Mouse (Mus musculus) stomach, postnatal 0 days (tissue): Measurements from ENCODE around the gene Zmynd10. TPM values are rescaled to one million over a fixed set of nuclear protein-coding genes. Genes with fewer than 3 reads are reported as not detected.

Experiments used
- ATAC-seq: fragments of 200-750 bp; cut with Nextera tagmentation; 2 replicates; pipeline ENCODE4 v1.8.0; 2017; ENCODE audit not compliant: low FRiP score, low TSS enrichment
- DNase-seq: peaks from one replicate; pipeline ENCODE4 v3.0.0-alpha.2; 2016; ENCODE audit warnings: low spot score
- H3K27ac ChIP-seq: fragments of 300-500 bp; sonication (generic); replicated peaks from 2 replicates; pipeline ENCODE4 v1.5.1; 2014; ENCODE audit warnings: mild to moderate bottlenecking, control low read depth
- H3K27me3 ChIP-seq: fragments of 300-500 bp; sonication (generic); 2 replicates; pipeline ENCODE4 v1.6.1; 2014; ENCODE audit warnings: low read length; ENCODE audit not compliant: control insufficient read depth, insufficient read depth
- H3K36me3 ChIP-seq: fragments of 300-500 bp; sonication (generic); 2 replicates; pipeline ENCODE4 v1.6.1; 2014; ENCODE audit warnings: low read length, mixed read lengths; ENCODE audit not compliant: control insufficient read depth, insufficient read depth
- H3K4me1 ChIP-seq: fragments of 300-500 bp; sonication (generic); replicated peaks from 2 replicates; pipeline ENCODE4 v1.6.1; 2014; ENCODE audit warnings: antibody characterized with exemption; ENCODE audit not compliant: control insufficient read depth, insufficient read depth
- H3K4me2 ChIP-seq: fragments of 300-500 bp; sonication (generic); replicated peaks from 2 replicates; pipeline ENCODE4 v1.6.1; 2014; ENCODE audit warnings: low read depth, mild to moderate bottlenecking, control low read depth, moderate library complexity
- H3K4me3 ChIP-seq: fragments of 300-500 bp; sonication (generic); 2 replicates; pipeline ENCODE4 v1.5.1; 2014; ENCODE audit warnings: low read depth, low read length, control low read depth
- H3K9ac ChIP-seq: fragments of 300-500 bp; sonication (generic); 2 replicates; pipeline ENCODE4 v1.6.1; 2014; ENCODE audit warnings: mild to moderate bottlenecking, low read length, control low read depth, mixed read lengths
- H3K9me3 ChIP-seq: fragments of 300-500 bp; sonication (generic); 2 replicates; pipeline ENCODE4 v1.6.1; 2016; ENCODE audit warnings: low read length; ENCODE audit not compliant: control insufficient read depth
- CTCF ChIP-seq: IDR thresholded peaks from 2 replicates; pipeline ENCODE4 v1.5.1; 2016; ENCODE audit warnings: antibody characterized with exemption, low read depth, mild to moderate bottlenecking, moderate library complexity
- EP300 ChIP-seq: optimal IDR thresholded peaks from 2 replicates; pipeline ENCODE3; 2016; ENCODE audit warnings: antibody characterized with exemption
- WGBS: fragments of 180-500 bp; shearing (Covaris S2); extraction: QIAGEN DNeasy Blood & Tissue Kit; methylation state at CpG from one replicate; pipeline ENCODE4 v1.1.7; 2014; 5-methylcytosine and 5-hydroxymethylcytosine counted together
- polyA plus RNA-seq: library from polyadenylated mRNA; unstranded; fragments of >200 nt; fragmentation: Nextera tagmentation; extraction: Ambion mirVana; gene quantifications from 2 replicates; pipeline ENCODE4 v1.2.1, GENCODE M21; 2015

Zmynd10 gene
- polyA plus RNA-seq, 1 experiment from 2014 or later, result 0.97 TPM

- DNase-seq (peak; percentile 96), ATAC-seq (peak; percentile 68)
- Histone ChIP-seq H3K4me3 (peak within 1 kb of the TSS; percentile 47), H3K4me1 (peaks cover 8% of the 10 kb centered on the region), H3K36me3 (peaks cover 6% of the 10 kb centered on the region; the same call in 1 of the 2 replicates), H3K9me3 (no peaks in the 10 kb centered on the region), H3K9ac (peak within 1 kb of the TSS; percentile 66), H3K27ac (peak within 1 kb of the TSS; percentile 92), H3K4me2 (peak within 1 kb of the TSS; percentile 69), H3K27me3 (no peaks in the 10 kb centered on the region)
- no peak for TF ChIP-seq EP300
- TF ChIP-seq CTCF, result no peak
- WGBS, result 9% methylated on average over 16 of the region's 16 CpGs
Measured at GRCm38 (mm10) chr9:107576357-107577107, 29.4 kb downstream of the Zmynd10 start, which contains the start of gene Hyal1. Gene Hyal1 (plus strand): TSS chr9:107576927.

GRCm38 (mm10) chr9:107577871-107578270, 30.8 kb downstream of the Zmynd10 start:
- H3K27ac ChIP-seq, result peak overlapping the region; percentile 92; the same call in 1 of the 2 replicates
- no peaks in the 10 kb centered on the region for H3K36me3 ChIP-seq
- peaks cover 8% of the 10 kb centered on the region for H3K4me1 ChIP-seq
- no peak overlapping the region for H3K9ac ChIP-seq
- no peaks in the 10 kb centered on the region for H3K9me3 ChIP-seq
- peak overlapping the region; percentile 69 for H3K4me2 ChIP-seq
- WGBS, result 83% methylated on average over 10 of the region's 10 CpGs
- peak overlapping the region; percentile 17 for H3K4me3 ChIP-seq
- DNase-seq (no peak), ATAC-seq (no peak)
- no peak for TF ChIP-seq EP300
- no peak for TF ChIP-seq CTCF
- no peaks in the 10 kb centered on the region for H3K27me3 ChIP-seq

- peak within 1 kb of the TSS; percentile 69 for H3K4me2 ChIP-seq
- no peaks in the 10 kb centered on the region for H3K9me3 ChIP-seq
- ATAC-seq, result no peak
- peak within 1 kb of the TSS; percentile 96 for H3K27ac ChIP-seq
- no peaks in the 10 kb centered on the region for H3K27me3 ChIP-seq
- DNase-seq, result no peak
- H3K4me1 ChIP-seq, result peaks cover 8% of the 10 kb centered on the region
- TF ChIP-seq EP300 (no peak), CTCF (no peak)
- H3K36me3 ChIP-seq, result no peaks in the 10 kb centered on the region
- H3K4me3 ChIP-seq, result peak within 1 kb of the TSS; percentile 17
- 65% methylated on average over 3 of the region's 3 CpGs for WGBS
- peak within 1 kb of the TSS; percentile 23 for H3K9ac ChIP-seq
Measured at GRCm38 (mm10) chr9:107578587-107578986, 31.5 kb downstream of the Zmynd10 start, which contains the start of gene Naa80. Gene Naa80 (plus strand): TSS chr9:107578887.

- H3K9me3 ChIP-seq, result no peaks in the 10 kb centered on the region
- no peak for TF ChIP-seq CTCF
- H3K36me3 ChIP-seq, result no peaks in the 10 kb centered on the region
- peaks cover 8% of the 10 kb centered on the region for H3K4me1 ChIP-seq
- H3K4me2 ChIP-seq, result no peak overlapping the region
- peak overlapping the region; percentile 23 for H3K9ac ChIP-seq
- DNase-seq (no peak), ATAC-seq (no peak)
- 91% methylated on average over 14 of the region's 14 CpGs for WGBS
- no peaks in the 10 kb centered on the region for H3K27me3 ChIP-seq
- H3K4me3 ChIP-seq, result no peak overlapping the region
- peak overlapping the region; percentile 96 for H3K27ac ChIP-seq
Measured at GRCm38 (mm10) chr9:107579023-107579900, 32.2 kb downstream of the Zmynd10 start.

GRCm38 (mm10) chr9:107580501-107581317, 33.6 kb downstream of the Zmynd10 start, which contains the start of gene Hyal3:
Gene Hyal3 (plus strand): TSS chr9:107580818.
- peak within 1 kb of the TSS; percentile 60 for H3K4me3 ChIP-seq
- peaks cover 8% of the 10 kb centered on the region for H3K4me1 ChIP-seq
- no peaks in the 10 kb centered on the region for H3K36me3 ChIP-seq
- TF ChIP-seq EP300 (no peak), CTCF (peak; percentile 2; the same call in 1 of the 2 replicates)
- ATAC-seq (peak; percentile 75), DNase-seq (peak; percentile 92)
- no peaks in the 10 kb centered on the region for H3K27me3 ChIP-seq
- WGBS, result 1% methylated on average over 32 of the region's 32 CpGs
- peak within 1 kb of the TSS; percentile 77 for H3K9ac ChIP-seq
- peak within 1 kb of the TSS; percentile 96 for H3K27ac ChIP-seq
- peak within 1 kb of the TSS; percentile 92 for H3K4me2 ChIP-seq
- H3K9me3 ChIP-seq, result no peaks in the 10 kb centered on the region
